ENCODE assay signal across 9 mouse cellular contexts in the genomic region with DNA sequence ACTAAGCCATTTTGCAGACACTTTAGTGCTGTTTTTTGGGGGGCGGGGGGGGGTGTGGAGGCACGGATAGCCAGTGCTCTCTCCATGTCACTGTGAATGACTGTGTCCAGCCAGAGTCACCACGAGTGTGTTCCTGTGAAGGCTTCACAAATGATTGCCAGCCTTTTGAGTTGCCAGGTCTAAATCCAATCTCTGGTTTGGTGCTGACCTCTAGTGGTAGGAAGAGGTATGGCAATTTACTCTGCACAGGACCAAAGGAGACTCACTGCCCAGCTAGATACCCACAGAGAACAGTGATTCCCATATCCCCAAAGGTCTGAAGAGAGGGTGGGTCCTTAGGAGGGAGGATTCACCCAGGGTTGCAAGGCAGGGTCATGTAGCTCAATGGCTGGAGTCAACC. TPM values are rescaled to one million over a fixed set of nuclear protein-coding genes. Genes with fewer than 3 reads are reported as not detected.
DNase-seq lines count a peak whose midpoint lies in the region; ATAC-seq and TF ChIP-seq lines count a peak whose summit lies in the region.
"Had no signal": no experiment of that assay in that cellular context is flagged by ENCODE, and none has a peak within 500 bp of the region (broad histone marks: within the 10 kb centered on the region; RNA-seq: fewer than 3 reads in every experiment).

No protein-coding gene starts in this region.

- ATAC-seq in limb, embryonic 11.5 days (ENCODE audit: insufficient number of reproducible peaks, low FRiP score, low TSS enrichment, low read depth), result no peak
- peak; percentile 57 for ATAC-seq in midbrain, embryonic 16.5 days
- ATAC-seq in stomach, embryonic 14.5 days (ENCODE audit: insufficient number of reproducible peaks, insufficient read depth, low FRiP score, low read depth), result peak; percentile 42

- WGBS in kidney, adult 2 months, result 1% methylated on average over 3 of the region's 3 CpGs
- 1% methylated on average over 3 of the region's 3 CpGs for WGBS in limb, embryonic 11.5 days
- 0% methylated on average over 3 of the region's 3 CpGs for WGBS in midbrain, embryonic 16.5 days
- WGBS in stomach, embryonic 14.5 days, result 2% methylated on average over 3 of the region's 3 CpGs

- TF ChIP-seq CTCF in kidney, adult 2 months (conservative IDR thresholded peaks at IDR 0.05; ENCODE audit: insufficient read depth, insufficient read length, low read depth, low read length), result peak; percentile 83

- no peaks in the 10 kb centered on the region for H3K27me3 ChIP-seq in kidney, adult 2 months (replicated peaks; ENCODE audit: control insufficient read depth, insufficient read depth, low read length)
- H3K27me3 ChIP-seq in limb, embryonic 11.5 days (ENCODE audit: control insufficient read depth, insufficient read depth, low read length), result no peaks in the 10 kb centered on the region
- no peaks in the 10 kb centered on the region for H3K27me3 ChIP-seq in midbrain, embryonic 16.5 days (ENCODE audit: control insufficient read depth, insufficient read depth, low read depth, low read length)
- H3K27me3 ChIP-seq in stomach, embryonic 14.5 days (ENCODE audit: control insufficient read depth, insufficient read depth, low read length), result no peaks in the 10 kb centered on the region
- H3K27me3 ChIP-seq: embryonic facial prominence, embryonic 15.5 days had no signal

- H3K27ac ChIP-seq in kidney, adult 2 months (ENCODE audit: insufficient read depth, low read depth, low read length), result no peak overlapping the region
- H3K27ac ChIP-seq in limb, embryonic 11.5 days (replicated peaks; ENCODE audit: low read depth, low read length), result no peak overlapping the region
- no peak overlapping the region for H3K27ac ChIP-seq in midbrain, embryonic 16.5 days (ENCODE audit: low read length)
- no peak overlapping the region for H3K27ac ChIP-seq in stomach, embryonic 14.5 days (ENCODE audit: low read length)
- H3K27ac ChIP-seq: embryonic facial prominence, embryonic 15.5 days had no signal

- H3K9ac ChIP-seq in limb, embryonic 11.5 days (ENCODE audit: low read length), result no peak overlapping the region
- no peak overlapping the region for H3K9ac ChIP-seq in midbrain, embryonic 16.5 days (ENCODE audit: low read depth, low read length)
- no peak overlapping the region for H3K9ac ChIP-seq in stomach, embryonic 14.5 days (replicated peaks; ENCODE audit: low read depth, low read length)
- H3K9ac ChIP-seq: embryonic facial prominence, embryonic 15.5 days had no signal

- no peaks in the 10 kb centered on the region for H3K9me3 ChIP-seq in limb, embryonic 11.5 days (ENCODE audit: control insufficient read depth, low read length)
- H3K9me3 ChIP-seq in midbrain, embryonic 16.5 days (replicated peaks; ENCODE audit: control insufficient read depth, low read length, poor library complexity, severe bottlenecking), result no peaks in the 10 kb centered on the region
- H3K9me3 ChIP-seq in stomach, embryonic 14.5 days (ENCODE audit: control insufficient read depth, low read depth, low read length), result no peaks in the 10 kb centered on the region
- H3K9me3 ChIP-seq: embryonic facial prominence, embryonic 15.5 days had no signal

- H3K4me2 ChIP-seq in limb, embryonic 11.5 days (ENCODE audit: low read depth, severe bottlenecking), result no peak overlapping the region
- no peak overlapping the region for H3K4me2 ChIP-seq in midbrain, embryonic 16.5 days (ENCODE audit: low read length)
- H3K4me2 ChIP-seq in stomach, embryonic 14.5 days (replicated peaks; ENCODE audit: low read depth, low read length), result no peak overlapping the region
- H3K4me2 ChIP-seq: embryonic facial prominence, embryonic 15.5 days had no signal

- H3K36me3 ChIP-seq in kidney, adult 2 months (ENCODE audit: control insufficient read depth, insufficient read depth, low read length), result no peaks in the 10 kb centered on the region
- no peaks in the 10 kb centered on the region for H3K36me3 ChIP-seq in limb, embryonic 11.5 days (ENCODE audit: control insufficient read depth, insufficient read depth, low read length)
- H3K36me3 ChIP-seq in midbrain, embryonic 16.5 days (ENCODE audit: control insufficient read depth, insufficient read depth, low read length), result no peaks in the 10 kb centered on the region
- H3K36me3 ChIP-seq in stomach, embryonic 14.5 days (ENCODE audit: control insufficient read depth, insufficient read depth, low read length), result no peaks in the 10 kb centered on the region
- H3K36me3 ChIP-seq: embryonic facial prominence, embryonic 15.5 days had no signal

- no peak overlapping the region for H3K4me3 ChIP-seq in kidney, adult 2 months (ENCODE audit: insufficient read depth, low read depth, low read length)
- no peak overlapping the region for H3K4me3 ChIP-seq in limb, embryonic 11.5 days (ENCODE audit: low read depth, low read length)
- H3K4me3 ChIP-seq in midbrain, embryonic 16.5 days (ENCODE audit: low read depth, low read length), result no peak overlapping the region
- no peak overlapping the region for H3K4me3 ChIP-seq in stomach, embryonic 14.5 days (ENCODE audit: low read depth, low read length)
- H3K4me3 ChIP-seq: embryonic facial prominence, embryonic 15.5 days had no signal

- DNase-seq in 3T3-L1 (ENCODE audit: low read depth, low spot score), result peak; percentile 81
- peak; percentile 84 for DNase-seq in MN1 (ENCODE audit: low spot score)
- DNase-seq in cerebellum, adult 9-10 months, result peak; percentile 89
- DNase-seq in gastrocnemius, adult 8-10 months (ENCODE audit: low spot score in 2 of 2), result peak; percentile 40 to 53
- DNase-seq in kidney, adult 2 months, result peak; percentile 88
- peak; percentile 81 for DNase-seq in limb, embryonic 11.5 days (ENCODE audit: low spot score)

- H3K4me1 ChIP-seq in kidney, adult 2 months (ENCODE audit: control insufficient read depth, insufficient read depth, low read length), result no peaks in the 10 kb centered on the region
- H3K4me1 ChIP-seq in limb, embryonic 11.5 days (ENCODE audit: control insufficient read depth, insufficient read depth, low read length), result peaks cover 3% of the 10 kb centered on the region; the same call in 1 of the 2 replicates
- H3K4me1 ChIP-seq in midbrain, embryonic 16.5 days (ENCODE audit: control insufficient read depth, insufficient read depth, low read length), result peaks cover 5% of the 10 kb centered on the region; the same call in 1 of the 2 replicates
- 0 out of 2 replicates have a peak, but pooled peaks cover 2% of the 10 kb centered on the region for H3K4me1 ChIP-seq in stomach, embryonic 14.5 days (ENCODE audit: control insufficient read depth, insufficient read depth, low read length)

- TF ChIP-seq POLR2A in kidney, adult 2 months (IDR thresholded peaks at IDR 0.05; ENCODE audit: low read depth, low read length), result no peak

RNA-seq across cellular contexts. Expression of gene Klhl35, which starts 15.1 kb away (rescaled TPM):
- total RNA-seq in gastrocnemius, adult 8-10 months (2022), result not detected
- polyA plus RNA-seq in kidney, adult 2 months (2012; rRNA removed), result 0.16 and 0.23 TPM in 2 replicates
- 0.35 and 0.65 TPM in 2 replicates for polyA plus RNA-seq in limb, embryonic 11.5 days (2014; fragmentation: Nextera tagmentation; extraction: Ambion mirVana)
- 2.5 and 2.9 TPM in 2 replicates for polyA plus RNA-seq in midbrain, embryonic 16.5 days (2015; fragmentation: Nextera tagmentation; extraction: Ambion mirVana)
- polyA plus RNA-seq in stomach, embryonic 14.5 days (2014; fragmentation: Nextera tagmentation; extraction: Ambion mirVana), result 0.65 and 0.83 TPM in 2 replicates

RNA-seq across cellular contexts. Expression of gene Rps3, which starts 32.8 kb away (rescaled TPM):
- 100 to 1,000 TPM; 272 to 331 (median 278) TPM for total RNA-seq in gastrocnemius, adult 8-10 months (2022)
- polyA plus RNA-seq in kidney, adult 2 months (2012; rRNA removed), result 240 and 386 TPM in 2 replicates
- polyA plus RNA-seq in limb, embryonic 11.5 days (2014; fragmentation: Nextera tagmentation; extraction: Ambion mirVana), result 880 and 888 TPM in 2 replicates
- 405 and 414 TPM in 2 replicates for polyA plus RNA-seq in midbrain, embryonic 16.5 days (2015; fragmentation: Nextera tagmentation; extraction: Ambion mirVana)
- polyA plus RNA-seq in stomach, embryonic 14.5 days (2014; fragmentation: Nextera tagmentation; extraction: Ambion mirVana), result 902 and 915 TPM in 2 replicates
